Mouse (Mus musculus) forebrain, embryonic 15.5 days (tissue): Measurements from ENCODE around the gene Ostm1. TPM values are rescaled to one million over a fixed set of nuclear protein-coding genes. Genes with fewer than 3 reads are reported as not detected.

Source experiments
- ATAC-seq: fragments of 200-750 bp; cut with Nextera tagmentation; replicated peaks from 2 replicates; pipeline ENCODE4 v1.8.0; 2017; ENCODE audit warnings: mild to moderate bottlenecking, moderate TSS enrichment, moderate library complexity
- H3K27ac ChIP-seq: fragments of 300-500 bp; sonication (generic); replicated peaks from 2 replicates; pipeline ENCODE4 v1.5.1; 2015; ENCODE audit warnings: mild to moderate bottlenecking, inconsistent platforms
- H3K27me3 ChIP-seq: fragments of 300-500 bp; sonication (generic); 2 replicates; pipeline ENCODE4 v1.6.1; 2015; ENCODE audit warnings: inconsistent platforms
- H3K36me3 ChIP-seq: fragments of 300-500 bp; sonication (generic); 2 replicates; pipeline ENCODE4 v1.6.1; 2015; ENCODE audit warnings: mild to moderate bottlenecking, inconsistent platforms
- H3K4me1 ChIP-seq: fragments of 300-500 bp; sonication (generic); 2 replicates; pipeline ENCODE4 v1.6.1; 2015; ENCODE audit warnings: inconsistent platforms
- H3K4me2 ChIP-seq: fragments of 300-500 bp; sonication (generic); replicated peaks from 2 replicates; pipeline ENCODE4 v1.6.1; 2015; ENCODE audit warnings: mild to moderate bottlenecking, inconsistent platforms
- H3K4me3 ChIP-seq: fragments of 300-500 bp; sonication (generic); 2 replicates; pipeline ENCODE4 v1.5.1; 2015; ENCODE audit warnings: mild to moderate bottlenecking, inconsistent platforms
- H3K9ac ChIP-seq: fragments of 300-500 bp; sonication (generic); replicated peaks from 2 replicates; pipeline ENCODE4 v1.6.1; 2015; ENCODE audit warnings: mild to moderate bottlenecking, inconsistent platforms
- H3K9me3 ChIP-seq: fragments of 300-500 bp; sonication (generic); 2 replicates; pipeline ENCODE4 v1.6.1; 2016; ENCODE audit warnings: inconsistent platforms
- WGBS: fragments of 180-500 bp; shearing (Covaris S2); methylation state at CpG from one replicate; pipeline ENCODE4 v1.1.7; 2015; ENCODE audit warnings: mixed read lengths; 5-methylcytosine and 5-hydroxymethylcytosine counted together
- polyA plus RNA-seq: library from polyadenylated mRNA; unstranded; fragments of >200 nt; fragmentation: Nextera tagmentation; extraction: Ambion mirVana; gene quantifications from 2 replicates; pipeline ENCODE4 v1.2.1, GENCODE M21; 2015

Gene Ostm1
- polyA plus RNA-seq, 1 experiment from 2014 or later = 51.5 TPM

DNA sequence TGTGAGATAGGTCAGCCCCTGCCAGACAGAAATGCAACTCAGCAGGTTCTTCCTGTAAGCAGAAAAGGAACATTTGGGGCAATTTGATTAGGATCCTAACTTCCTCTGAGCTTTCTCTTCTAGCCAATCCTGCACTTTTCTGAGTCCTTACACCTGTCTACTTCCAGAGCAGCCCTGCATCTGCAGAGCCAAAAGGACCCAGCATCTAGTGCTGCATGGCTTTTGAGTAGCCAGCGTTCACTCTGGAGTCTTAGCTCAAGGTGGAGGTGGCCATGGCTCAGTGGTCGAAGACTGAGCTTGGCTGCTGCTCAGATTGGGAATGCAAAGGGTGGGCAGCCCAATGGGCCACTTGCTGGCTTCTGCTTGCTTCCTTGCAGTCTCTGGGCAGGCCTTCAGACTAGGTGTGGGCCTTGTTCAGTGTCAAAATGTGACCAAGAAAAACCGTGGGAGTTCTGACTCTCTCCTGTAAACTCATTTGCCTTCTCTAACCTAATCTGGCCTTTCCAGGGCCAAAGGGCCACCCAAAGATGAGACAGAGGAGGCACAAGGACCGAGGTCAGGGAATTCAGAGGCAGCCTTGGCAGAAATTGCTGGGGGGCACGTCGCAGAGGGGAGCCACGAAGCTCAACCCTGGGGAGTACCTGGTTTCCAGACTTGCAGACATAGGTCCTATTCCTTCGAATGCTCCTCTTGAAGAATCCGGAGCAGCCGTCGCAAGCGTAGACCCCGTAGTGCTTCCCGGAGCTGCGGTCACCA, 5.9 kb upstream of the Ostm1 start:
- ATAC-seq = no peak
- H3K27ac ChIP-seq = peak overlapping the region; percentile 13; the same call in 1 of the 2 replicates
- H3K36me3 ChIP-seq = no peaks in the 10 kb centered on the region
- no peaks in the 10 kb centered on the region for H3K9me3 ChIP-seq
- H3K27me3 ChIP-seq = no peaks in the 10 kb centered on the region
- peak overlapping the region; percentile 58 for H3K4me3 ChIP-seq
- 5% methylated on average over 15 of the region's 15 CpGs for WGBS
- H3K4me1 ChIP-seq = peaks cover 67% of the 10 kb centered on the region
- H3K9ac ChIP-seq = no peak overlapping the region
- peak overlapping the region; percentile 66 for H3K4me2 ChIP-seq

DNA sequence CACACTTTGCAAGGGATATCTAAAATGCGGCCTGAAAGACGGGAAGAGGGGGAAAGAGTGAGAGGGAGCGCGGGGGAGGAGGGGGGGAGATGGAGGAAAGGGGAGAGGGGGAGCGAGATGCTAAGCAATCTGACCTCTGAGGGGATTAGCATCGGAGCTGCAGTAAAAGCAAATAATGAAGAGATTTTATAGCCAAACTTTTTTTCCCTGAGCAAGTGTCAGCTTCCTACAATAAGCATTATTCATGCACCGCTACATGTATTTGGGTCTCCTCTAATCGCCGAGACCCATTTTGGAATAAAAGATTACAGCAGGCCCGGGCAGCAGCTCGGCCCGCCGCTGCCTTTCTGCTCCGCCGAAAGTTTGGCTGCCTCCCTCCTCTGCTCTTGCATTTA, 5.3 kb upstream of the Ostm1 start:
- 1% methylated on average over 15 of the region's 15 CpGs for WGBS
- H3K4me2 ChIP-seq = peak overlapping the region; percentile 66
- ATAC-seq = peak; percentile 54

GRCm38 (mm10) chr10:42578698-42579474, 4.7 kb upstream of the Ostm1 start:
- Histone ChIP-seq H3K36me3 (no peaks in the 10 kb centered on the region), H3K27ac (peak overlapping the region; percentile 83), H3K9ac (peak overlapping the region; percentile 49), H3K4me1 (peaks cover 64% of the 10 kb centered on the region), H3K4me3 (peak overlapping the region; percentile 58), H3K4me2 (peak overlapping the region; percentile 66), H3K9me3 (no peaks in the 10 kb centered on the region), H3K27me3 (no peaks in the 10 kb centered on the region)
- ATAC-seq = no peak
- WGBS = under 1% methylated on average over 22 of the region's 22 CpGs

More for the DNA sequence above, 5.3 kb upstream of the Ostm1 start:
- Histone ChIP-seq H3K9ac (no peak overlapping the region), H3K36me3 (no peaks in the 10 kb centered on the region), H3K4me3 (peak overlapping the region; percentile 58), H3K4me1 (peaks cover 67% of the 10 kb centered on the region), H3K9me3 (no peaks in the 10 kb centered on the region), H3K27me3 (no peaks in the 10 kb centered on the region), H3K27ac (peak overlapping the region; percentile 83)

DNA sequence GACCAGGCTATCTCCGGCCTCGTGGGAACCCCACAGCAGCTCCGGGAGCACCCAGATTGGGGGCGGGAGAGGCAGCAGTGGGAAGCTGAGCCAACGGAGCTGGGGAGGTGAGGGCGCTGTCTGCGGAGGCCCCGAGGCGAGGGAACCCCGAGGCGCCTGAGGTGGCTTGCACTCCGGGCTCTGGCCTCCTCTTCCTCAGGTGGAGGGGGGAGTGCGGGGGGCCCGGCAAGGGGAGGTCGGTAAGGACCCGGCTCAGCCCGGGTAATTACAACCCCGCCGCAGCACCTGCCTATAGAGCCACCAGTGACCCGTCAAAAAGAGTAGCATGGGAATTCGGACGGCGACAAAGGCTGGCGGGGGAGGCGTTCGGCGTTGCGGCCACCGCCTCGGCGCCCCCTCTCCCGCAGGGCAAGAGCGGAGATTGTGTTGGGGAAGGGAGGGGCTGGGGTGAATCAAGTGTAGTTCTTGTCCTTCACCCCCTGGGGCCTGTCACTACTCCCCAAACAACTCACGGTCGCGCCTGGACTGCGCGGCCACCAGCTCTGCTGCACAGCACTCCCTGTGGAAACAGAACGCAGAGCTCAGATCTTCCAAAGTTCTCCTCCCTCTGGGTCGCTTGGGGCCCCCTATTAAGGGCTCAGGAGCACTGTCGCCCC, 4.0 kb upstream of the Ostm1 start:
- WGBS = under 1% methylated on average over 41 of the region's 41 CpGs
- H3K4me3 ChIP-seq = peak overlapping the region; percentile 58
- no peaks in the 10 kb centered on the region for H3K9me3 ChIP-seq
- no peaks in the 10 kb centered on the region for H3K36me3 ChIP-seq
- peak overlapping the region; percentile 49 for H3K9ac ChIP-seq
- no peak for ATAC-seq
- peak overlapping the region; percentile 66 for H3K4me2 ChIP-seq
- H3K4me1 ChIP-seq = peaks cover 65% of the 10 kb centered on the region
- no peaks in the 10 kb centered on the region for H3K27me3 ChIP-seq
- peak overlapping the region; percentile 83 for H3K27ac ChIP-seq

- Histone ChIP-seq H3K36me3 (no peaks in the 10 kb centered on the region), H3K27ac (peak overlapping the region; percentile 83), H3K9ac (peak overlapping the region; percentile 49), H3K4me2 (peak overlapping the region; percentile 66), H3K9me3 (no peaks in the 10 kb centered on the region), H3K4me1 (peaks cover 69% of the 10 kb centered on the region), H3K27me3 (no peaks in the 10 kb centered on the region), H3K4me3 (peak overlapping the region; percentile 58)
- ATAC-seq = no peak
- whole genome bisulfite sequencing = 2% methylated on average over 29 of the region's 29 CpGs
These were observed 3.3 kb upstream of the Ostm1 start for GRCm38 (mm10) chr10:42580131-42580950.

DNA sequence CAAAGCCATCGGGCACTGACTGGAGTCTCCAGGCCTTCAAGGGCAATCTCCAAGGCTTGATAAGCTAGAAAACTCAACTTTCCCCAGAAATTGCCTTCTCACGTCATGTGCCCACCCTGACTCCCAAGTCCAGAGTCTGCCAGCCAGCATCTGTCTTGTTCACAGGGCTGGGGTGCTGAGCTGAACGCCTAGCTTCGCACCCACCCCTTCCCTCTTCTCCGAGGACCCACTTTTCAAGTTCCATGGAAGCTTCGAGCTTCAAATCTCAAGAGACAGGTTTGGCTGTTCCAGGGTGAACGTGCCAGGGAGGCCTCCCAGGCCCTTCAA, 2.7 kb upstream of the Ostm1 start:
- peak overlapping the region; percentile 66 for H3K4me2 ChIP-seq
- no peak for ATAC-seq
- H3K9me3 ChIP-seq = no peaks in the 10 kb centered on the region
- 6% methylated on average over 7 of the region's 7 CpGs for WGBS
- H3K27ac ChIP-seq = peak overlapping the region; percentile 83
- H3K4me3 ChIP-seq = peak overlapping the region; percentile 58
- no peaks in the 10 kb centered on the region for H3K36me3 ChIP-seq
- H3K9ac ChIP-seq = peak overlapping the region; percentile 49
- H3K4me1 ChIP-seq = peaks cover 74% of the 10 kb centered on the region
- no peaks in the 10 kb centered on the region for H3K27me3 ChIP-seq

GRCm38 (mm10) chr10:42581694-42582565, 1.7 kb upstream of the Ostm1 start:
- Histone ChIP-seq H3K9me3 (no peaks in the 10 kb centered on the region), H3K9ac (peak overlapping the region; percentile 68), H3K4me3 (peak overlapping the region; percentile 58), H3K36me3 (no peaks in the 10 kb centered on the region), H3K27ac (peak overlapping the region; percentile 79), H3K4me1 (peaks cover 80% of the 10 kb centered on the region), H3K4me2 (peak overlapping the region; percentile 66), H3K27me3 (no peaks in the 10 kb centered on the region)
- WGBS = under 1% methylated on average over 45 of the region's 45 CpGs
- no peak for ATAC-seq

DNA sequence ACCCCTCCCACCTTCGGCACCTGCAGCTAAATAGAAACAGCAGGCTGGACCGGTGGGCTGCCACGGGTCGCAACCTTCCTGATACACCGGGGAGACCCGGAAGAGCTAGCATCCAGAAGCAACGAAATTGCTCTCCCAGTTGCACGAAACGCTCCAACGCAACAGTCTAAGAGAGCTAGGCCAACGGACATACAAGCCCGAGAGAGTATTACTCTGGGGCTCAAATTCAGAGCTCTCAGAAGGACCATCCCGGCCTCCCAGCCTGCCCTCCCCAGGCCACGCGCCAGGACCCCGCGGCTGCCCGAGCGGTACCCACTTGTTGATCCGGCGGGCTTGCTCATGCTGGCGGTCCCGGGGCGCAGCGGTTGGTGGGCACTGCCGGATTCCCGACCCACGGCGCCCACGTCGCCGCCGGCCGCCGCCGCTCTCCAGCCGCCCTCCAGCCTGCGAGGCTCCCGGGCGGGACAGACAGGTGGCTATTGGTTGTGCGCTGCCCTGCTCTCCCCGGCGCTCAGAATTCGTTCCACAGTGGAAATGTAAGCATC, 984 bp upstream of the Ostm1 start:
- peak overlapping the region; percentile 68 for H3K9ac ChIP-seq
- peak overlapping the region; percentile 79 for H3K27ac ChIP-seq
- peak overlapping the region; percentile 58 for H3K4me3 ChIP-seq
- no peaks in the 10 kb centered on the region for H3K27me3 ChIP-seq
- no peaks in the 10 kb centered on the region for H3K36me3 ChIP-seq
- peak overlapping the region; percentile 66 for H3K4me2 ChIP-seq
- WGBS = under 1% methylated on average over 44 of the region's 44 CpGs
- H3K9me3 ChIP-seq = no peaks in the 10 kb centered on the region
- peaks cover 80% of the 10 kb centered on the region for H3K4me1 ChIP-seq
- no peak for ATAC-seq

DNA sequence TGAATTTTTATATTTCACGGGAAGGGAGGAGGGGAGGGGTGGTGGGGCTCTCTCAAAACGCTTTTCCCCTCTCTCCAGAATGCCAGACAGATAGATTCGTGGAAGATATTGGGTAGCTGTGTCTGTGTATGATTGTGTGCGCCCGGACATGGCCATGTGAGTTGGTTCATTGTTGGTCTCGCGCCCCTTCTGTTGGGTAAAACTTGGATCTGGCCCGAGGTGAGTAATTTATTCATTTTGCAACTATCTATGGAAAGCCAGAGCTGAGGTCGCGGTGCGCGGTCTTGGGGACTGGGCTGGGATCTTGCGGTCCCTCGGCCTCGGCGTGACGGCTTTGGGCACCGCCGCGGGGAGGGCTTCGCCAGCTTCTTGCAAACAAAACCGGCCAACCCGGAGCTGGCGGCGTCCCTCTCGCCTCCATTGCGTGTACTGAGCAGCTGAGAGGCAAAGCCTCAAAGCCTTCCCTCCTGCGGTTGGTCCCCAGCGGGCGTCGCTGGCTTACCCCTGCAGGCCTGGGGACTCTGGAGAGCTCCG, 347 bp downstream of the Ostm1 start:
- under 1% methylated on average over 32 of the region's 32 CpGs for WGBS
- peak; percentile 30 for ATAC-seq
- Histone ChIP-seq H3K27me3 (no peaks in the 10 kb centered on the region), H3K9ac (peak overlapping the region; percentile 68), H3K4me1 (peaks cover 75% of the 10 kb centered on the region), H3K9me3 (no peaks in the 10 kb centered on the region), H3K36me3 (no peaks in the 10 kb centered on the region), H3K4me2 (peak overlapping the region; percentile 66), H3K27ac (peak overlapping the region; percentile 79), H3K4me3 (peak overlapping the region; percentile 58)

GRCm38 (mm10) chr10:42584436-42584983, 888 bp downstream of the Ostm1 start:
- Histone ChIP-seq H3K4me1 (peaks cover 72% of the 10 kb centered on the region), H3K9ac (peak overlapping the region; percentile 68), H3K27ac (peak overlapping the region; percentile 79), H3K4me2 (peak overlapping the region; percentile 66), H3K9me3 (no peaks in the 10 kb centered on the region), H3K36me3 (no peaks in the 10 kb centered on the region), H3K4me3 (peak overlapping the region; percentile 58), H3K27me3 (no peaks in the 10 kb centered on the region; the same call in 1 of the 2 replicates)
- ATAC-seq = no peak
- under 1% methylated on average over 37 of the region's 37 CpGs for WGBS
